Mouse (Mus musculus) embryo, embryonic 11 days (tissue): ENCODE results near the gene B4gat1.
A peak's percentile ranks its signal among the peaks of the same experiment; 100 is the strongest.

ENCODE experiments used
- DNase-seq: peaks from one replicate; pipeline ENCODE4 v3.0.0-alpha.2; 2015

The B4gat1 gene

DNA sequence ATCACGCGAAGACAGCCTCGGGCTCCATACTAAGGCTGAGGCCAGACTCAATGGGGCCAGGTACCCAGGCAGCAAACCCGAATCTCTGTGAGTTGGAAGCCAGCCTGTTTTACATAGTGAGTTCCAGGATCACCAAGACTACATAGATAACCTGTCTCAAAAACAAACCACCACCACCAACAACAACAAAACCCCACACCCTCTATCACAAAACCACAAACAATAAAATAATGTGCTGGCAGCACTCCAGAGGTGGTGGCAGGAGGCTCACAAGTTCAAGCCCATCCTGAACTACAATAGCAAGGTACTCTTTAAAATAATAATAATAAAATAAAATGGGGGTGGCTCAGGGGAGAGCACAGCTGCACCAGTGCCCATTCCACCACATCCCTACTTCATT is 2.0 kb upstream of the B4gat1 start:
- DNase-seq: no peak

DNA sequence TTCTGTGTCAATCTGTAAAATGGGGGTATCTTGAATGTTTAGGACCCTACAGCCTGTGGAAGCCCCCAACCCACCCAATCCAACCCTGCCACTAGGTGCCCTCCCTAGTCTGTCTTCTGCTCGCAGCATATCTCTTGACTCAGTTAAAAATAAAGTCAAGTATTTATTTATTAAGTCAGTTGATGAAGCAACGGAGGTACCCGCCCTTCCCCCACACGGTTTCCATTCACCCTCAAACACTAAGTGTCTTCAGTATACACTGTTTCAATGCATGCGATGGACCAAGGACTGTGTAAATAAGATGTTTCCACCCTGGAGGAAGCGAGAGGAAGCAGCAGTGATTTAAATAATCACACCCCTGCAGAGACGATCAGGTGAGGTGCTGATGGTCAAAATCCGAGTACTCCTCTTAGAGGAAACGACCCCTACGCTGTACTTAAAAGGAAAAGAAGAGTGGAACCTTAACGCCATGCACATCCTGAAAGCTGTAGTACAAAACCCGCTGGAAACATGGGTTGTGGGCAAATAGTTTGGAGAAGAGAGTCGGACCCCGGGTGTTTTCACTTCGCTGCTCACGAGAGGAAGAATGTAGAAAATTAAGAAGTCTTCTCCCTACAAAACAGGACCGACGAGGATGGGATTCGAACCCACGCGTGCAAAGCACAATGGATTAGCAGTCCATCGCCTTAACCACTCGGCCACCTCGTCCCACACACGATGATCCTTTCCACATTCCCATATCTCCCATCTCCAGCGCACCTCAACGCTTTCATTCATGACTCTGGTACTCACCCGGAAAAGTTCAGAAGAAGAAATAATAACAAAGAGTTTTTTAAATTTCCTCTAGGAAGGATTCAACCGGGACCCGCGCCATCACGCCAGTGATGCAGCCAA is 701 bp upstream of the B4gat1 start:
- DNase-seq: peak; percentile 88

- DNase-seq: peak; percentile 45
These were observed 882 bp downstream of the B4gat1 start for GRCm38 (mm10) chr19:5039301-5040114.

DNA sequence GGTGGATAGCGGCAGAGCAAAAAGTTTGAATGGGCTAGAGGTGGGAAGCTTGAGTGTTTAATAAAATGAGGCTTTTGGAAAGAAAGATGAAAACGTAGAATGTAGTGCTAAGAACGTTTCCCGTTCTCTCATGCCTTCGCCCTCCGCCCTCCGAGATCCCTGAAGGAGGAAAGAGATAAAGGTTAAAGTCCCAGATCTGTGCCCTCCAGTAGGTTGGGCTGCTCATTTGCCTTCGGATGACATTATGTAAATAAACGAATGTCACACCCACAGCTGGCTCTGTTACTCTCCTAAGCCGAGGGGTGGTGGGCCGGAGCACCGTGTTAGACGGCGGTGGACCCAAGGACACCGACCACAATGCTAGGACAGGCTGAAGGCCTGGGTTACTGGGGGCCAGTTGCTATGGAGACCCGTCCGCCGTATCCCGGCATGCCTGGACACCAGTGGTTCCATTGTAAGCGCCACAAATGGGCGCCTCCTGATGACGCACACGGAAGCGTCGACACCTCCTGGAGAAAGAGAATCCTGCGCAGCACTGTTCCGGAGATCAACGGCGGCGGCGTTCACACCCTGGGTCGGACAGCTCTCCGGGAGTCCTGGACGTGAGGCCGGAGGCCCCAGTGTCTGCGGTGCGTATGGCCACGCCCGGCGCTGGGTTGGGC is 2.4 kb downstream of the B4gat1 start, which contains the start of gene Brms1:
Brms1 (plus strand) TSS at position 493 of the 662 bp plus-strand sequence.
- peak; percentile 97 for DNase-seq

DNA sequence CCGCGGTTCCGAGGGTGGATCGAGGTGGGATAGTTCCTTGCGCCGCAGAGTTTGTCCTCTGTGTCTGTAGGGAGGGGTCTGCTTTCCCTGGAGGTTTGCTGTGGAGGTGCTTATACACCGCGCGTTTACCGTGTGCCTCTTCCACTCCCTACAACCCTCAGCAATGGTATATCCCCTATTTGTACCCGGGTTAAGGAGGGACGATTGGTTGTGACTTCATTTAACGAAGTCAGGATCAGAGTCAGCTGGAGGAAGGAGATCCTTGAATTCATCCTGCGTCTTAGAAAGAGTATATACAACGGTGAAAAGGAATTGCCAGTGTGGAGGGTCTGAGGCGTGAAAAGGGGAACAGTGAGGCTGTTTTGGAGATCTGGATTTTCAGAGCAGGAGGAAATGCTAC is 3.0 kb downstream of the B4gat1 start:
- DNase-seq: no peak

DNA sequence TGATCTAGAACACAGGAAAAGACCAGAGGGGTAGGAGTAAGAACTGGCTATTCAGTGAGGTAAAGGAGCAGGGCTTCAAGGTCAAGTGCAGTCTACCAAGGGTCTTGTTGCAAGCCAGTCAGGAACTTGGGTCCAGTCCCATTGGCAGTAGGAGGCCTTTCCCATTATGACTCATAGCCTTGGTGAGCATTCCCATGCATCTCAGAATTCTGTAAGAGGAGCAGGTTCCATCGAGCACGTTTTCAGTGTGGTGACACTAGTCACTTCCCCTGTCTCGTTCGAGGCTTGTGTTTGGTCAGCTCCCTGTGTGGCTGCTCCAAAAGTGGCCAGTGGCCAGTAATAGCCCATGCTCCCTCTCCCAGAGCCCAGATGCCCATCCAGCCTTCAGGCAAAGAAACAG is 6.9 kb downstream of the B4gat1 start:
- no peak for DNase-seq

GRCm38 (mm10) chr19:5048138-5049056 is 9.8 kb downstream of the B4gat1 start:
- peak; percentile 17 for DNase-seq

GRCm38 (mm10) chr19:5049325-5049724 is 10.7 kb downstream of the B4gat1 start:
- DNase-seq: no peak

DNA sequence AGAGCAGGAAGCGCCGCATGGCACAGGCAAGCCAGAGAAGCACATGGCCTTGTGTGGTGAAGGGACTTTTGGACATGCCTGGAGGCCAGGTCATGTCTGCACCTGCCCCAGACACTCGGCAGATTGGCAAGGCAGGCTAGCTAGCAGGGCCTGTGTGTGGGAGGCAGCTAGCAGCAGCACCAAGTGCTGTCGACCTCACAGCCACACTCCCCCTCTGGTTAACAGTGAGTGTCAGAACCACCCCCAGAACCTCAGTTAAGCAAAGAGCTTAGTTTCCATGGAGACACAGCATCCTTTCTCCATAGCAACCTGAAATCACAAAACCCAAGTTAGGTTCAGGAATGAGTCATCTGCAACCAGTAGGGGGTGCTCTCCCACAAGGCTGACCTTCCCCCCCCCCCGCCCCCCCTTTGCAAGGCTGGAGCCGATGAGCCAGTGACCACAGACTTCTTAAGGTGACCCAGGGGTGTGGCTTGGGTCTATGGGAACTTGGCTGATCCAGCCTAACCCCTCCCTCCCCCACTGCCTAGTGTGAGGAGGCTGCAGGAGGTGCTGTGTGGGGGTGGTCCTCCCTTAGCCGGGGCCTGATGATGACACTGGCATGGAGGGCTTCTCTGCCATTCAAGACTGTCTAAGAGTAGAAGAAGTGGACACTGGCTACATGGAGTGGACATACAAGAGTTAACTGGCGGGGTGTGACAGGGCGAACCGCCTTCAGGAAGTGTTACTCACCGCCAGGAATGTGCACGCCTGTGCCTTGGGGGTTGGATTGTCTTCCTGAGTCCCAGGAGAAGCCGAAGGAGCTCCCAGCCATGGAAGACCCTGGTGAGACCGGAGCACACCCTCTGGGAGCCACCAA is 11.7 kb downstream of the B4gat1 start, which contains the start of gene Rin1:
Rin1 (plus strand) TSS at position 435 of the 859 bp plus-strand sequence.
- peak; percentile 71 for DNase-seq

DNA sequence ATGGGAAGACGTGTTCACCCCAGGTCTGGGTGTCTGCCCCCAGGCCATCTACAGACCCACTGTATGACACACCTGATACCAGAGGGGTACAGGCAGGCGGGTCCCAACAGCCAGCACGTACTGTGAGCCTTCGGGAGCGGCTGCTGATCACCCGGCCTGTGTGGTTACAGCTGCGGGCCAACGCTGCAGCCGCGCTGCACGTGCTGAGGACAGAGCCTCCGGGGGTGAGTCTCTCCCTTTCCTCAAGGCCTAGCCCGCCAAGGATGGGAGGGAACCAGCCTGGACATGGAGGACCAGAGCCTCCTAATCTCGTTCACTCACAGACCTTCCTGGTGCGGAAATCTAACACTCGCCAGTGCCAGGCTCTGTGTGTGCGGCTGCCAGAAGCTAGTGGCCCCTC is 12.4 kb downstream of the B4gat1 start:
- peak; percentile 50 for DNase-seq

DNA sequence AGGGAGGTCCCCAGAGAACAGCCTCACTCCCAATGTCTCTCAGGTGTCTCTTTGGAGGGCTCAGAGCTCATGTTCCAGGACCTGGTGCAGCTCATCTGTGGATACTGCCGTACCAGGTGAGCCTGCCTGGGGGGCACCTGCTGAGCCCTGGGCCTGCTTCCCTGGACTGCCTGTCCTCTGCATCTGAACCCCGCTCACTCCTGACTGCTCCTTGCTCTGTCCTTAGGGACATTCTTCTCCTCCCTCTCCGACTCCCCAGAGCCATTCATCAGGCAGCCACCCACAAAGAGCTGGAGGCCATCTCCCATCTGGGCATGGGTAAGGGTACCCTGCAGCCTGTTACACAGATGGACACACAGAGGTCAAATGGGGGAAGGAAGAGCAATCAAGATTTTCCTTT is 12.9 kb downstream of the B4gat1 start:
- DNase-seq: no peak

GRCm38 (mm10) chr19:5052166-5052822 is 13.7 kb downstream of the B4gat1 start:
- no peak for DNase-seq

- no peak for DNase-seq
These were observed 14.2 kb downstream of the B4gat1 start for GRCm38 (mm10) chr19:5052853-5053252.

DNA sequence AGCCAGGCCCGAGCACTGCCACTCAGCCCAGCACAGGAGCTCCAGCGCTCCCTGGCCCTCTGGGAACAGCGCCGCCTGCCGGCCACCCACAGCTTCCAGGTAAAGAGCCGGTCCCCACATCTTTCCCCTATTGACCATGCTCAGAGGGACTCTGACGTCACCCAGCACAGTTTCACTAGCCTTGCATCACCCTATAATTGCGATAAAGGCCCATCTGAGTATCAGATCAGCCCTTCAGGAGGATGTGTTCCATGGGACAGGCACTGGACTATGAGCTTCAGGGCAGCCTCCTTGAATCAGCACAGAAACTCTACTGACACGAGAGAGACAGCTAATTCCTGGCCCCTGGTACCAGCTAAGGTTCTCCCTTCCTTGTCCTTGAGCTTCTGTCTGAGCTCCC is 15.3 kb downstream of the B4gat1 start:
- DNase-seq: peak; percentile 73

GRCm38 (mm10) chr19:5056251-5056650 is 17.6 kb downstream of the B4gat1 start:
- DNase-seq: peak; percentile 85

DNA sequence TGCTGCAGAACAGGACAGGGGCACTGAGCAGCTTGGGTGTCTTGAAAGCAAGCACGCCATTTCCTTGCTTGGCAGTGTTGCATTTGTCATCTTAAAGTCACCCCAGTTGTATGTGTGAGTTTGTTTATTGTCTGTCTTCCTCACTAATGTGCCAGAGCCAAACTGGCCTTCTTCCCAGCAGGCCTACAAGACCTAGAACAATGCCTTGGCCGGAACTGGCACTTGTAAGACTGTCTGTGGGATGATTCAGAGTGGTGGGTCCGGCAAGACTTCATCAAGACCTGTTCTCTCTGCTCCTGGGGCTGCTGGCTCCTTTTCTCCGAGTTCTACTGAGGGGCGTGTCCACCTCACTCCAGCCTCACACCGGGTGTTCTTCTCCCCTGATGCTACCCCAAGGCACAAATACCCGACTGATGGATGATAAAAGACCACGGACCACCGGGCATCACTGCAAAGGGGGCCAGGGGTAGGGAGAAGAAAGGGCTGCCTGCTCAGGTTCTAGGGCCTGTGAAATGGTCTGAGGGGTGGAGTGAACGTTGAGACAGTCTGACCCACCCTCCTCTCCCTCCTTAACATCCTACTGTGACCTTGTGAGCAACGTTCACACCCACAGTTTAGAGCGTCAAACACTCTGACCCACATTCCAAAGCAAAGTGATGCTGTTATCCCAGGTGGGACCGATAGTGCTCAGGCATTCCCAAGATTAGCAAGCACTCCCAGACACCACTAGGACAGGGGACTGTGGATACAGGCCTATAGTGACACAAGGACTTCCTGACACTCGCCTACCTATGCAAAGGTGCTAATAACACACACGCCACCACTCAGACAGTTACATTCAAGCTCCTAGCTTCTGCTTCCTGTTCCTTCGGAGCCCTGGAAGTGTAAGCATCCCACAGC is 19.5 kb downstream of the B4gat1 start:
- no peak for DNase-seq

GRCm38 (mm10) chr19:5058801-5059771 is 20.5 kb downstream of the B4gat1 start:
- peak; percentile 67 for DNase-seq
